Mouse (Mus musculus) testis, adult 10 weeks (tissue): ENCODE results near the gene Notch1. TPM values are rescaled to one million over a fixed set of nuclear protein-coding genes. Genes with fewer than 3 reads are reported as not detected.

Source experiments
- polyA plus RNA-seq: library from polyadenylated mRNA; stranded (reverse); fragments of 350-450 nt; fragmentation: Illumina TruSeq; extraction: RNeasy Lipid Tissue Mini Kit (QIAGEN cat#74804); gene quantifications from one replicate; pipeline ENCODE4 v1.2.3, GENCODE M21; 2014; ENCODE audit warnings: low read depth, low replicate concordance

Notch1 gene
- polyA plus RNA-seq: 0.17 TPM

DNA sequence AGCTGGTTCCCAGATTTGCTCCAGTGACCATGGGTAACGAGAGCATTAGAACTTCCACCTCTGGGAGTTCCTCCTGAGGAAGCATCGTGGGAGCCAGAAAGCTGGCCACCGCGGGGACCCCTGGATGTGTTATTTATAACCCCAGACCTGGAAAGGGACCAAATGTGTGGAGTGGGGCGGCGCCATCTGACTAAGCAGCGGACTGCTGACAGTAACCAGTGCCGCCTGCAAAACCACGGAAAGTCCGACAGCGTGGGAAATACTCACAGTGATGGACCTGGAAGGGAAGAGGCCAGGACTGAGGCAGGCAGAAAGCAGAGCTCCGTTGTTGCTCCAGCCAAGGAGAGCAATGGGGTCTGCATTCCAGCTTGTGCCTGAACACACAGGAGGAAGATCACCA is at the start of gene Notch1:
TSS of gene Notch1 (minus strand) at position 389 of the 400 bp plus-strand sequence.

DNA sequence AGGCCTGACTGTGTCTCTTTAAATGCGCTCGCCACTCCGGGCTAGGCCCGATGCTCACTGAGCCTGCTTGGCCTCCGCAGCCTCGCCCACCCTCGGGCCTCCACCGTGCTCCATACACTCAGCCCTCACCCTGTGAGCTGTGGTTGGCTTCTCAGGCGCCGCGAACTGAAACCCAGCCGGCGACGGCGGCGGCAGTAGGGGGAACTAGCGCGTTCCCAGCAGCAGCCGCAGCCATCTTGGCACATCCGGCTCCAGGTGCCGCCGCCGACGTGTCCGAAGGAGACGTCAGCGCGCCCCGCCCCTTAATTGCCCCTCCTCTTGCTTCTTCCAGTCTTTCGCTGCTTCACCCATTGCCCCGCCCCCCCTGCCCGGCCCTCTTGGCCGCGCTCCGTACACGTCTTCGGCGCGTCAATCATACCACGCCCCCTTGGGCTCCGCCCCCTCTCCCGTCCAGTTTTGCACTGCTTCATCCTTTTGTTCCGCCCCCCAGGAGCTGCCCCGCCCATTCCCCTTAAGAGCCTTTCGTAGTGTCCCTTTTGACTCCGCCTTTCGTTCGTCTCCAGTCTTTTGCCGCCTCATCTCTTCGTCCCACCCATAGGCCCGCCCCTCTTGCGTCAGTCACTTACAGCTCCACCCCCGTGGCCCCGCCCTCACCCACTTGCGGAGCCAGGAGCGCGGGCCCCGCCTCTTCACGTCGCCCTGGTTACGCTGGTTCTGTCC is 71.4 kb downstream of the Notch1 start, which contains the start of gene Sec16a:
TSS of gene Sec16a (minus strand) at position 271 of the 720 bp plus-strand sequence.

DNA sequence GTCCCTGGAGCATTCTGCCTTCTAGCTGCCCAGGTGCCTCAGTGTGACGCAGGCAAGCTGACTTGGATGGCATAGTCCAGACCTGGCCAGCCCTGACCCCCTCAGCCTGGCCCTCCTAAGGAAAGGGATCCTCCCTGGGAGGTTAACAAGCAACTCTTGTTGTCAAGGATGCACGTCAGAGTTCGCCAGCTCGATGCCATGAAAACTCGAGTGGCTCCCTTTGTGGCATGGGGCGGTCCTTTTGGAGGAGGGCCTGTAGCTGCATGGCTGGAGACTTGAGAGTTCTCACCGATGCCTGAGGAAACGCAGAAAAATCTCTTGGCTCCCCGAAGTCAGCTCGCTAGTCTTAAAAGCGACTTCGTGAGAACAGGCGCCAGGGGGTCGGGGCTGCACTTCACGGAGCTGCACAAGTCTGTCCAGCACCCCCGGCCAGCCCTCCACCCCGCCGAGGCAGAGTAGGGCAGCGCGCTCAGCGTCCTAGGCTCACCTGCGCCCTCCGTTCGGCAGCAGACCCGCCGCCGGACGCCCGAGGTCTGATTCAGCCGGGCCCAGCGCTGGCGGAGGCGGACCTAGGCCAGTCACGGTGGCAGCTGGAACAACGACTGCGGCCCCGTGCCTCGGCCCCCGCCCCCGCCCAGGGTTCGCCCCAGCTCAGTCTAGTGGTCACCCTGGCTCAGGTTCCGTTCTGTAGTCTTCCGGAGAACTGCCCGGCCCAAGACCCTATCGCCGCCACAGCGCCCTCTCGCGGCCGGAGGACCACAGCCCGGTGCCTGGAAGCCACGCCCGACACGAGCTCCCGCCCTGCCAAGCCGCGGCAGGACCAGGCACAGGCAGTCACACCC is 107.7 kb downstream of the Notch1 start, which contains the start of gene Inpp5e:
TSS of gene Inpp5e (minus strand) at position 689 of the 842 bp plus-strand sequence.

Other genes with a start within 250 kb of the Notch1 start
- 3.1 TPM for gene Ccdc187, start 222.1 kb downstream of the Notch1 start, polyA plus RNA-seq
- 1.6 TPM for gene Gpsm1, start 201.1 kb downstream of the Notch1 start, polyA plus RNA-seq
- gene Dnlz, start 164.6 kb downstream of the Notch1 start, polyA plus RNA-seq: 0.57 TPM
- gene Card9, start 155.7 kb downstream of the Notch1 start, polyA plus RNA-seq: not detected
- gene Snapc4, start 136.0 kb downstream of the Notch1 start, polyA plus RNA-seq: 8.1 TPM
- gene Entr1, start 127.3 kb downstream of the Notch1 start, polyA plus RNA-seq: 164 TPM
- 155 TPM for gene Pmpca, start 127.3 kb downstream of the Notch1 start, polyA plus RNA-seq
- gene Inpp5e, start 107.5 kb downstream of the Notch1 start, polyA plus RNA-seq: 13.5 TPM
- gene Sec16a, start 71.4 kb downstream of the Notch1 start, polyA plus RNA-seq: 44.7 TPM
- 3.1 TPM for gene Egfl7, start 63.4 kb upstream of the Notch1 start, polyA plus RNA-seq
- gene Gm20532, start 70.0 kb upstream of the Notch1 start, polyA plus RNA-seq: not detected
- 10.6 TPM for gene Agpat2, start 87.8 kb upstream of the Notch1 start, polyA plus RNA-seq
- not detected for gene Fam69b, start 111.8 kb upstream of the Notch1 start, polyA plus RNA-seq
- gene Lcn4, start 154.6 kb upstream of the Notch1 start, polyA plus RNA-seq: not detected